Mouse (Mus musculus) ES-E14 (cell line): ENCODE measurements around the gene Grip1. TPM values are rescaled to one million over a fixed set of nuclear protein-coding genes. Genes with fewer than 3 reads are reported as not detected.

Experiments used
- DNase-seq: peaks from one replicate; pipeline ENCODE4 v3.0.0-alpha.2; 2013; ENCODE audit warnings: low read depth, low spot score
- H3K27ac ChIP-seq: 2 replicates; pipeline ENCODE4 v1.5.1; 2012; ENCODE audit warnings: low read depth, mild to moderate bottlenecking, low read length, moderate library complexity, mixed read lengths; ENCODE audit not compliant: poor library complexity, insufficient read depth, severe bottlenecking
- H3K36me3 ChIP-seq: 2 replicates; pipeline ENCODE4 v1.6.1; 2012; ENCODE audit warnings: mild to moderate bottlenecking, low read length, moderate library complexity, mixed read lengths; ENCODE audit not compliant: control insufficient read depth, poor library complexity, insufficient read depth, severe bottlenecking
- H3K4me1 ChIP-seq, 2 experiments: fragments of 150-350 bp in 1 of 2; sonication (generic) in 1 of 2; 2 replicates each; pipeline ENCODE4 v1.6.1; 2012; ENCODE audit warnings: low read length in 2 of 2, mild to moderate bottlenecking in 1 of 2, mixed read lengths in 1 of 2; ENCODE audit not compliant: control insufficient read depth in 2 of 2, insufficient read depth in 2 of 2, poor library complexity in 1 of 2
- H3K4me3 ChIP-seq, 2 experiments: fragments of 150-350 bp in 1 of 2; sonication (generic) in 1 of 2; 2 replicates each; pipeline ENCODE4 v1.5.1; 2012; ENCODE audit warnings: low read length in 2 of 2, low read depth in 1 of 2, mild to moderate bottlenecking in 1 of 2, mixed read lengths in 1 of 2; ENCODE audit not compliant: insufficient read depth in 1 of 2, poor library complexity in 1 of 2, severe bottlenecking in 1 of 2
- H3K9ac ChIP-seq: 2 replicates; pipeline ENCODE4 v1.6.1; 2012; ENCODE audit warnings: low read depth, mild to moderate bottlenecking, low read length, mixed read lengths; ENCODE audit not compliant: poor library complexity, insufficient read depth, severe bottlenecking
- H3K9me3 ChIP-seq: fragments of 150-350 bp; sonication (generic); 2 replicates; pipeline ENCODE4 v1.6.1; 2012; ENCODE audit warnings: low read depth, mild to moderate bottlenecking, low read length; ENCODE audit not compliant: control insufficient read depth, insufficient read depth
- CHD2 ChIP-seq: IDR thresholded peaks from 2 replicates; pipeline ENCODE4 v1.6.1; 2014; ENCODE audit warnings: mild to moderate bottlenecking, low read depth, low read length, inconsistent platforms
- HCFC1 ChIP-seq: IDR thresholded peaks from 2 replicates; pipeline ENCODE4 v1.6.1; 2012; ENCODE audit warnings: low read length, inconsistent platforms, borderline replicate concordance; ENCODE audit not compliant: insufficient read depth
- MAFK ChIP-seq: IDR thresholded peaks from 2 replicates; pipeline ENCODE4 v1.6.1; 2014; ENCODE audit warnings: mild to moderate bottlenecking, low read depth, low read length, inconsistent platforms; ENCODE audit not compliant: insufficient read depth
- ZC3H11A ChIP-seq: IDR thresholded peaks from 2 replicates; pipeline ENCODE4 v1.6.1; 2012; ENCODE audit warnings: low read depth, mild to moderate bottlenecking, inconsistent platforms, low read length, borderline replicate concordance
- ZNF384 ChIP-seq: IDR thresholded peaks from 2 replicates; pipeline ENCODE4 v1.6.1; 2012; ENCODE audit warnings: low read depth, low read length, inconsistent platforms
- in situ Hi-C, 2 experiments: fragments of 600-800 bp; cut with MboI; formaldehyde crosslinking; loops; one replicate each; pipeline ENCODE4 v1.15.1; 2025; ENCODE audit warnings: low sequenced_read_pairs in 2 of 2, inconsistent platforms in 1 of 2; ENCODE audit not compliant: unreplicated experiment in 2 of 2
- total RNA-seq: library from RNA; depleted of rRNA; stranded (reverse); fragments of 300-350 nt; gene quantifications from 2 replicates; pipeline ENCODE4 v1.2.3, GENCODE M21; 2012

Gene Grip1
- total RNA-seq, 1 experiment = 4.2 TPM

DNA sequence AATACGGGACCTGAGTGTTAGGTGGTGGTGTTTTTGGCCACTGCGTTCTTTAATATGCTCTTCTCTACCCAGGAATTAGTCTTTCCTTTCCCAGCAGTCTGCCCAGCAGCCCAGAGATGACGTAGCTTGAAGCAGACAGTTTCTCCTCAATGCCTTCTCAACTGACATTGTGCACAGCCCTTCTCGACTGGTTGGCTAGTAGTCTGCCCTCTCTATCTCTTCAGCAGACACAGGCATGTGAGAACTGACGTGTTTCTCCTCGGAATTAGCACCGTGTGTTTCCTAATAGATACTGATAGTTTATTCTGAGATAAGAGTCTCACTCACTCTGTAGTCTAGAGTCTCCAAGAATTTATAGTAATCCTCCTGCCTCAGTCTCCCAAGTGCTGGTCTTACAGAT is 10.2 kb downstream of the Grip1 start:
- H3K9ac ChIP-seq = no peak overlapping the region
- in situ Hi-C loops = no loop called here
- no peak overlapping the region for H3K27ac ChIP-seq
- no peak overlapping the region for H3K4me3 ChIP-seq
- H3K36me3 ChIP-seq = no peaks in the 10 kb centered on the region
- no peaks in the 10 kb centered on the region; the same call in 1 of the 2 replicates for H3K9me3 ChIP-seq
- H3K4me1 ChIP-seq = peaks cover 0 to 5% of the 10 kb centered on the region in 2 experiments; a peak in 1 of 4 replicates
- no peak for DNase-seq
- no peak for TF ChIP-seq CHD2
- TF ChIP-seq ZNF384 = no peak
- no peak for TF ChIP-seq MAFK
- TF ChIP-seq ZC3H11A = no peak
- no peak for TF ChIP-seq HCFC1

GRCm38 (mm10) chr10:119467976-119468375 is 14.3 kb downstream of the Grip1 start:
- TF ChIP-seq CHD2 = no peak
- no peak for TF ChIP-seq MAFK
- TF ChIP-seq HCFC1 = no peak
- no peak for TF ChIP-seq ZC3H11A
- no peak for TF ChIP-seq ZNF384
- Histone ChIP-seq H3K4me3 (no peak overlapping the region), H3K9me3 (peaks cover 1% of the 10 kb centered on the region; the same call in 1 of the 2 replicates), H3K36me3 (no peaks in the 10 kb centered on the region), H3K27ac (no peak overlapping the region), H3K9ac (no peak overlapping the region), H3K4me1 (no peaks in the 10 kb centered on the region)
- in situ Hi-C loops = no loop called here
- DNase-seq = no peak

GRCm38 (mm10) chr10:119470096-119470495 is 16.5 kb downstream of the Grip1 start:
- no peak for TF ChIP-seq CHD2
- TF ChIP-seq MAFK = no peak
- TF ChIP-seq HCFC1 = no peak
- TF ChIP-seq ZC3H11A = no peak
- in situ Hi-C loops = no loop called here
- DNase-seq = no peak
- Histone ChIP-seq H3K4me1 (no peaks in the 10 kb centered on the region), H3K4me3 (no peak overlapping the region), H3K27ac (no peak overlapping the region), H3K9me3 (peaks cover 1% of the 10 kb centered on the region; the same call in 1 of the 2 replicates), H3K36me3 (no peaks in the 10 kb centered on the region), H3K9ac (no peak overlapping the region)

- TF ChIP-seq ZNF384 = no peak
- in situ Hi-C loops = no loop called here
- Histone ChIP-seq H3K9me3 (no peaks in the 10 kb centered on the region), H3K4me1 (no peaks in the 10 kb centered on the region), H3K27ac (no peak overlapping the region), H3K9ac (no peak overlapping the region), H3K4me3 (no peak overlapping the region), H3K36me3 (no peaks in the 10 kb centered on the region)
- DNase-seq = no peak
These were observed 21.5 kb downstream of the Grip1 start for GRCm38 (mm10) chr10:119475166-119475565.

GRCm38 (mm10) chr10:119477661-119478060 is 24.0 kb downstream of the Grip1 start:
- in situ Hi-C loops = no loop called here
- TF ChIP-seq ZC3H11A (no peak), HCFC1 (no peak), CHD2 (no peak), ZNF384 (no peak), MAFK (no peak)
- DNase-seq = no peak
- Histone ChIP-seq H3K9ac (no peak overlapping the region), H3K36me3 (no peaks in the 10 kb centered on the region), H3K4me1 (no peaks in the 10 kb centered on the region), H3K9me3 (no peaks in the 10 kb centered on the region), H3K27ac (no peak overlapping the region), H3K4me3 (no peak overlapping the region)
